Mouse (Mus musculus): ENCODE results near the gene Cab39l.
"Not testable (repeated sequence)": the region's sequence is repeated elsewhere in the genome, so short reads cannot be mapped to it uniquely, and the experiment has no call there.

The Cab39l gene

DNA sequence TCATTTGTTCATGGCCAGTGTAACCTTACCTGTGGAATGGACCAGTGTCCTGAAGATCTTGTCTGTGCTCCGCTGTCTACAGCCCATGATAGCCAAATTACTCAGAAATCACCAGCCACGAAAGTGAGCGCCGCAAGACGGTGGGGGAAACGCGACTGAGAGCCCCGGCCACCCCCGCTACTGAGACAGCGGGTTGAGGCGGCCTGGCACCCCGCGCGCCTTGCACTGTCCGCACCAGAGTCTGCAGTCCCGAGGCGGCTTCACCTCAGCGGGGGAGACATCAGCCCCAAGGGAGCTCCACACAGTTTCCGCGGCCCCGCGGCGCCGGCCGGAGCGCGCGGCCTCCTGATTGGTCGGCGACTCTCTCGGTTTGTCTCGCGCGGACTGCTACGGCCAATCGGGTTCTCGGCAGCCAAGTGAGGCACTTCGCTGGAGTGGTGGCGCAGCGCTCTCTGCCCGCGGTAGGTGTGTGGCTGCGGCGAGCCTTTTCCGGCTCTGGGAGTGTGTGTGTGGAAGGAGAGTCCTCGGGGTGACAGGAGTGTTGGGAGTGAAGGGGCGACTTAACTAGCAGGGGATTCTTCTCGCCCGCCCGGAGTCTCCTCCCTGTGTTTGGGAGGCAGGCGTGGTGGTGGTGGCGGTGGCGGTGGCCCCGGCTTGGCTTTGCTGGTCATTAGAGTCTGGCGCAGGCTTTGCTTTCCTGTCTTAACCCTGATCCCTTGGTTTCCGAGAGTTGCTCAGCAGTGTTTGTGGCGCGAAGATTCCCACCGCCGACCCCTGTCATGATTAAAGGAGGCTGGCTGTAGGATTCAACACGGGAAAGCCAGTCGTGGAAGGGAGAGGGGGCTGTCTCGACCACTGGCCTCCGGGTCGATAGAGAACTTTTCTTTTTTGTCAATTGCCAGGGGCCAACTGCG is at the start of gene Cab39l, which contains the start of gene Setdb2:
Cab39l (plus strand) TSS at position 415 of the 914 bp plus-strand sequence.
Setdb2 (minus strand) TSS at position 327 of the 914 bp plus-strand sequence.
- peak; percentile 94 to 97 for DNase-seq (ENCODE audit: low spot score in 2 of 2)

DNA sequence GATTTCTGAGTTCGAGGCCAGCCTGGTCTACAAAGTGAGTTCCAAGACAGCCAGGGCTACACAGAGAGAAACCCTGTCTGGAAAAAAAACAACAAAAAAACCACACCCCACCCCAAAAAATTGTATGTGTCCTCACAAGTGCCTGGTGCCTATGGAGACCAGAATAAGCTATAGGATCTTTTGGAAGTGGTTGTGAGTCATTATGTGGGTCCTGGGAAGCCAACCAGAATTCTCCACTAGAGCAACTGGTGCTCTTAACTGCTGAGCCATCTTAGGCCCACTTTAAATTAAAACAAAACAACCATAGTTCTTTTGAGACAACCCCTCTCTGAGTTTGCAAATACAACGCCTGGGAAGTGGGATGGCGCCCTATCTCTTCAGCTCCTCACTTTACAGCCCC is 45.5 kb upstream of the Cab39l start, which contains the start of gene Phf11c:
Phf11c (minus strand) TSS at position 101 of the 400 bp plus-strand sequence.
- DNase-seq (ENCODE audit: low spot score in 2 of 2): no peak

DNA sequence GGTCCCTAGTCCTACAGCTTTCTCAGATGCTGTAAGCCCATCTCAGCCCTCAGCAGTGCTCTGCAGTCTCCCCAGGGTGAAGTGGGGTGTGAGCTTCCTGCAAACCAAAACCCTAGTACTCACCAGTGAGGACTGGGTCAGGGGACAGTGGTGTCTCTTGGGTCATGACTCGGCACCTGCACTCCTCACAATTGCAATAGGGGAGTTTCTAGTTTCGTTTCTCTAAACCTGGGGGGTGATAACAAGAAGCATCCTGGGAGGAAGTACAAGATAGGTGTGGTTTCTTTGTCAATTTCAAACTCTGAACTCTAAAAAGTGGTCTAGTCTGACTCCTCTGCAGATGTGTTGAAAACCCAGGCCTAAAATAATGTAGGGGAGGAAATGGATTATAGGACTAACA is 43.8 kb upstream of the Cab39l start:
- peak; percentile 42 to 70 for DNase-seq (ENCODE audit: low spot score in 2 of 2)

DNA sequence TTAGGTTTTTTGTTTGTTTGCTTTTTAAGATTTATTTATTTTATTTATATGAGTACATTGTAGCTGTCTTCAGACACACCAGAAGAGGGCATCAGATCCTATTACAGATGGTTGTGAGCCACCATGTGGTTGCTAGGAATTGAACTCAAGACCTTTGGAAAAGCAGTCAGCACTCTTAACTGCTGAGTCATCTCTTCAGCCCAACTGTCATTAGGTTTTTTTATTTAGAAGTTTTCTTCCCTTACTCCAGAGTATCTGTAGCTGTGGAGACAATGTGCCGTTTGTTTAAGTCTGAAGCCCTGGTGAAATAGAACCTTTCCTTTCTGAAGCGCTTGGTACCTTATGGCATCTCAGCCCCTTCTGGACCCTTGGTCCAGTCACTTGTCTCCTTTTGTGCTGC is 25.8 kb upstream of the Cab39l start:
- DNase-seq (ENCODE audit: low spot score in 2 of 2): not testable (repeated sequence)

DNA sequence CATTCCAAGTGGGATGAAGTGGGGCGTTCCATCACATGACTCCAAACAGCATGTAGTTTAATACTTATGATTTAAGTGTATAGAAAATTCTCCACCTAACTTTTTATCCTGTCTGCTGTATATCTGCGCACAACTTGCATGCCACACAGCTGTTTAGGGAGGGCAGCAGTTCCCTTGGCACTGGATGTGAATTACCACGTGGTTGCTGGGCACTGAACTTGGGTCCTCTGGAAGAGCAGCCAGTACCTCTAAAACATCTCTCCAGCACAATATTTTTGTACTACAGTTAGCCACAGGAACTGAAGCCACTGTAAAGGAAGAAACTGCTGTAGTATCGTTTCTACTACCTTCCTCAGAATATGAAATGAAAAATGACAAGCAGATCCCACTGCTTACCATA is 22.6 kb upstream of the Cab39l start:
- no peak for DNase-seq (ENCODE audit: low spot score in 2 of 2)

DNA sequence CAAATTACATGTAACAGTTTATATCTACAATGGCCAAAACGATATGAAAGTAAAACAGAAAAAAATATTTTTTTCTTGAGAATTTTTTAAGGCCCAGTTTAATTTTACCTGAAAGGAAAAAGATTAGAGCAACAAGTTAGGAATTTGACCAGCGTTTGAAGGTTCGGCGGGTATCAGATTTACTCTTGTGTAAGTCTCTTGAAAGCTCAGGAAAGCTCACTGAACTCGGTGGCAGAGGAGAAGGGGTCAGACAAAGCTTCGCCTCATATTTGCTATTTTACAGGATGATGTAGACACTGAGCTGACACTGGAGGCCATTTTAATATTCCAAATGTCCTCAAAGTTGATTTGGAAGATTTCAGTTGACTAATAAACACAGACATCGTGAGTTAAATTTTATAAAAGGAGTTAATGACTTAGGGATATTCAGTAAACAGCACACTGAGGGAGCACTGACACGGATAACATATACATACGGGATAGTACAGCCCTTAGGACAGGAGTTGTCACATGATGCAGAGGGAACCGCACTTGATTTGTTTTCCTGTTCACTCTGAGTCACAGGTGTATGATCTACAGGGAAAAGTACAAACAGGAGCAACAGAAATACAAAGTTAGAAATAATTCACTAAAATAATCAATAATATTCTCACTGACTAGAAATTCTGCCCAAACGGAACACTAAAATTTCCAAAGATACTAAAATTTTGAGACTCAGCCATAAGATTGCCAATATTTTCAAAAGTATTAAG is 17.7 kb upstream of the Cab39l start:
- no peak for DNase-seq (ENCODE audit: low spot score in 2 of 2)

DNA sequence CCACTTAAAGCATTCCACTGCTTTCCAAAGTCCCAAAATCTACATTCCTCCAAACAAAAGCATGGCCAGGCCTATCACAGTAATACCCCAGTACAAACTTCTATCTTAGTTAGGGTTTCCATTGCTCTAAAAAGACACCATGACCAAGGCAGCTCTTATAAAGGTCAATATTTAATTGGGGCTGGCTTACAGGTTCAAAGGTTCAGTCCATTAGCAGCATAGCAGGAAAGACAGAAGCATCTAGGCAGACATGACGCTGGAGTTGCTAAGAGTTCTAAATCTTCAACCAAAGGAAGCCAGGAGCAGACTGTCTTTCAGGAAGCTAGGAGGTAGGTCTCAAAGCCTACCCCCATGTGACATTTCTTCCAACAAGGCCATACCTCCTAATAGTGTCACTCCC is 10.2 kb upstream of the Cab39l start:
- DNase-seq (ENCODE audit: low spot score in 2 of 2): no peak

DNA sequence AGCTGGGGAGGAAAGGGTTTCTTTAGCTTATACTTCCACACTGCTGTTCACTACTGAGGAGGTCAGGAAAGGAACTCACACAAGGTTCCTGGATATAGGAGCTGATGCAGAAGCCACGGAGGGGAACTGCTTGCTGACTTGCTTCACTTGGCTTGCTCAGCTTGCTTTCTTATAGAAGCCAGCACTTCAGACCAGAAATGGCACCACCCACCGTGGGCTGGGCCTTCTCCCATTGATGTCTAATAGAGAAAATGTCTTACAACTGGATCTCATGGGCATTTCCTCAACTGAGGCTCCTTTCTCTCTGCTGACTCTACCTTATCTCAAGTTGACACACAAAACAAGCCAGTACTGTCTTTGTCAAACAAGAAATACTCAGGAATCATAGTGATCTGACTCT is 6.9 kb upstream of the Cab39l start:
- no peak for DNase-seq (ENCODE audit: low spot score in 2 of 2)

DNA sequence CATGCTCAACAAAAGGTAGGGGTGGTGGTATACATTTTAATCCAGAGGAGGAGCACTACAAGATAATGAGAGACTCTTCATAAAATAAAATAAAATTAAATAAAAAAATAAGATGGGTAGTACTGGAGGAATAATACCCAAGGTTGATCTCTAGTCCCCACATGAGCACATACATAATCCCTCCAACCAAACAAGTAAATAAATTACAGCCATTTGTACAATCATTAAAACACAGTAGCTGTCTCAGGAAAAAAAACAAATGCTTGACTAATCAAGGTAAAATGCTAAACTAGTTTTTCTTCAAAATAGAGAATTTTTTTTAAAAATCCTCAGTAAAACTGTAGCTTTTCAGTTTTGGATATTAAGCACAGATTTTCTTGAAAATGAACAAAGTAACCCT is 5.6 kb upstream of the Cab39l start:
- no peak for DNase-seq (ENCODE audit: low spot score in 2 of 2)

DNA sequence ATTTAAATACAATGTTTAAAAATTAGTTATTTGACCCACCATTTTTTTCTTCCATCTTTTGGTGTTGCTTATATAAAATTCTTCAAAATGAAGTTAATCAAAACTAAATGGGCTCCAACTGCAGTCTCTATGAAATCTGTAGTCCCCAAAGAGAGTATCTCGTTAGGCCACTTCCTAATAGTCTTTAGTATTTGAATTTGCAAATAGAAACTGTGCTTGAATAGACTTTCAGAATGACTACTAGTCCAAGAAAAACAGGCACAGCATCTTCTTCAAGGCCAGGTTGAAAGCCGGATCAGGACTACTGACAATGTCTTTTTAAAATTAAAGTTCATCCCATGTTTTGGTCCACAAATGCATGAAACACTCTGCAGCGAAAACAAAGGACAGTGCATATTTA is 3.4 kb upstream of the Cab39l start:
- DNase-seq (ENCODE audit: low spot score in 2 of 2): no peak

DNA sequence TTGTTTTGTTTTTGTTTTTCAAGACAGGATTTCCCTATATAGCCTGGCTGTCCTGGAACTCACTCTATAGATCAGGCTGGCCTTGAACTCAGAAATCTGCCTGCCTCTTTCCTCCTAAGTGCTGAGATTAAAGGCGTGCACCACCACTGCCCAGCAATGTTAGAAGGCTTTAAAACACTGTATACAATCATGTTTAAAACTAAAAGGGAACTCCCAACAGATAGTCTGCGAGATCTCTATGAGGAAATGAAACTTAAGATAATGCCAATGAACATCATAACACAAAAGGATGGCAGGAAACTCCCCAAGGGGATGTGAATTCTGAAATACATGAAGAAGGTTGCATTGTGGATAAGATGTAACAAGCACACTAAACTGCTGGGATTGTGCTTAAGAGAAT is 2.3 kb upstream of the Cab39l start:
- DNase-seq (ENCODE audit: low spot score in 2 of 2): no peak

DNA sequence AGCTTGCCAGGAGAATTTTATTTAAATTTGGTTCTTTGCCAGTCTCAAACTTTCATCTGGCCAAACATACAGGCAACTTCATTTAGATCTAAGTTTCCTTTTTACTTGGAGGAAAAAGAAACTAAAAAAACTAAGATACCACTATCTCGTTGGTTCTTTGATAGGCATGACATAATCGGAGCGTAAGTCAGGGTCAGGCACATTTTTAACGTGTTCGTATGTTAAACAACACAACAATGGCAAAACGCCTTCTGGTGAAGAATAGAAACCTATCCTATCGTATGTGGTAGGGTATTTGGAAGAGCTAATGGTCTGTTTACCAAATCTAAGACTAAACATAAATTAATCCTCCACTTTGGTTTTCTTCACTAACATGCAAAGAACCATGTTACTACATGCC is 733 bp upstream of the Cab39l start:
- no peak for DNase-seq (ENCODE audit: low spot score in 2 of 2)

DNA sequence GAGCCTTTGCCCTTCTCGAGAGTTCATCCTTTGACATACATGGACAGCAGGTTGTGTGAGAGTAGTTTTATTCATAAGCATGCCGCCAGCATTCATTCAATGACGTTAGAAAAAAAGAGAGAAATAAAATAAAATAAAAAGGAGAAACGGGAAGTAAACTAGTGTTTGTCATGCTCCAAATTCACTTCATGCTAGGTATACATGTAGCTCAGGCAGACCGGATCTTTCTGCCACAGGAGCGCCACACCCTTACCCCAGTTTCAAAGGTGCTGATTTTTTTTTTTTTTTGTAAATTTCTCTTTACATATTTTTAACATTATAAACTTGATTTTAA is 667 bp downstream of the Cab39l start:
- no peak for DNase-seq (ENCODE audit: low spot score in 2 of 2)

DNA sequence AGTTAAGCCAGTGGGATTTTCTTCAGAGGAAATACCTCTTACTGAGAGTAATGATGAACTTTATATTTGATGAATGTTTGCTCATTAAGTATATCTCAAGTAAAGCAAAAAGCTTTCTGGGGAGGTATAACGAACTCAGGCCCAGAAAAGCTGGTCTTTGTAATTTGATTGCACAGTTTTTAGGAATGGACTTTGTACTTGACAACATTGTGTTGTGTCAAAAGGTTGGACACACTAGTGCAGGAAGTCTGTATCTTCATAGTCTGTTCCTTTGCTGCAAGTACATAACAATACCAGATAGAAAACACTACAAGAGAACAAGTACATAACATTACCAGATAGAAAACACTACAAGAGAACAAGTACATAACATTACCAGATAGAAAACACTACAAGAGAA is 4.6 kb downstream of the Cab39l start:
- DNase-seq (ENCODE audit: low spot score in 2 of 2): no peak

DNA sequence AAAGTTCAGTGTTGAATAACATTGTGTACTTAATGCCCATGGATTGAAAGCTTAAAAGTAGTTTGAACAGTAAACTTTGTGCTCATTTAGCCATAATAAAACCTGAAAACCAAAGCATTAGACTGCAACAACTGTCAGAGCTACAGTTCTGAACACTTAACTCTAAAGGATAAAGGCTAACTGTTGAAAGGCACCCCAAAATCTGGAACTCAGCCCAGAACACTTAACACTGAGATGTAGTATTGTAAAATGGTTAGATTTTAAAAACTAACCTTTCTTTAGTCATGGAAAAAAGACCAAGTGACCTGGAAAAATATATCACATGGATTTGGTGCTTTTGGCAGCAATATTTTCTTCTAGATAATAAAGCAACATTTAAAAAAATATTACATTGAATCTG is 7.2 kb downstream of the Cab39l start:
- DNase-seq (ENCODE audit: low spot score in 2 of 2): no peak

DNA sequence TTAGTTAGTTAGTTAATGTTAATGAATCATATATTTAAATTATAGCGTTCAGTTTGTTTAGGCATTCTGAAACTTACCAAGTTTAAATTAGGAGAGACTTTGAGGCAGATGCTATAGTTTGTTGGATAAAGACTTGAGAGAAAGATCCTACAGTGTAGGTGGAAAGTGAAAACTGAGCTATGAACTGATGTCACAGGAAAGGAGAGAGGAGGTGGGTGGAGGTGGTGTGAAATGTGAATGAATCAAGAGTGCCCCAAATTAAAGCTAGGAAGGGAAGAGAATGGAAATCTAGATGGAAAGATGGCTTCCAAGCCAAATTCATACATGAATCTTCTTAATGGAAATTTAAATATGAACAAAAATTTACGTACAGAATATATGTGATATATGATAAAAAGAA is 25.7 kb downstream of the Cab39l start:
- no peak for DNase-seq (ENCODE audit: low spot score in 2 of 2)

DNA sequence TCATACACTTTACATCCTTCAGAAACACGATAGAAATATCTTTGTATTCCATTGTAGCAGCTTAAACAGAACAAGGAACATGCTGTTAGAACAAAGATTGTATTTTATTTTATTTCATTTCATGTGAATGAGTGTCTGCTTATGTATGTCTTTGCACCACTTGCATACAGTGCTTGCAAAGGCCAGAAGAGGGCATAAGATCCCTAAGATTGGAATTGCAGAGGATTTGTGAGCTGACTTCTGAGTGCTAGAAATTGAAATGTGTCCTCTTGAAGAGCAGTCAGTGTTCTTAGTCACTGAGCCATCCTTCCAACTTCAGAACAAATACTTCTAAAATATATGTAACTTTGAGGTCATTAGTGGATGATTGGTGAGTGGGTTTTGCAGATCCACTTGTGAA is 27.0 kb downstream of the Cab39l start:
- no peak for DNase-seq (ENCODE audit: low spot score in 2 of 2)

DNA sequence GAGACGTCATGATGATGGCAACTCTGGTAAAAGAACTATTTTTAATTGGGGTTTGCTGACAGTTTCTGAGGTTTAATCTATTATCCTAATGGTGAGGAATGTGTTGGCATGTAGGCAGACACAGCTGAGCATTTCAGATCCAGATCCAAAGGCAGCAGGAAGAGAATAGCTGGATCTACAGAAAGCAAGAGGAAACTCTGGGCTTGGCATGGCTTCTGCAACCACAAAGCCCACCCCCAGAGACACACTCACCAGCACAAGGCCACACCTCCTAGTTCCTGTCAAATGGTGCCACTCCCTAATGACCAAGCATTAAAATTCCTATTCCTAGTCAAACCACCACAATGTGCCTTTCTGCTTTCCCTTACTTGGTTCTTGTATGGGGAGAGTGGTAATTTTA is 30.0 kb downstream of the Cab39l start:
- no peak for DNase-seq (ENCODE audit: low spot score in 2 of 2)

DNA sequence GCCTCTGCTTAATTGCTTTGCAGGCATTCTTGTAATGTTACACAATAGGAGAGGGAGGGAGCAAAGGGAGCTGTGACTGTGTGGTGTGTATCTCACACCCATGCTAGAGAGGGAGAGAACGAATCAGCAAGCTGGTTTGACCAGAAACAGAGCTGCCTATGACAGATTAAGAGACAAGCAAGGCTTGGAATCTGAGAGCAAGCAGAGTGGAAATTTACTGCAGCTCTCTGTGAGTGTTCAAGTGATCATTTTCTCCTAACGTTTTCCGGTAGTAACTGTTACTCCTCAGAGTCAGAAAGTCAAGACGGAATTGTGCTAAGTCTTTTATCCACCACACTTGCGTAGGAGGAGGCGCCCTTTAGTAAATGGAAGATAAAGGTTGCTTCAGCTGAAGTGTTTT is 37.9 kb downstream of the Cab39l start:
- no peak for DNase-seq (ENCODE audit: low spot score in 2 of 2)

DNA sequence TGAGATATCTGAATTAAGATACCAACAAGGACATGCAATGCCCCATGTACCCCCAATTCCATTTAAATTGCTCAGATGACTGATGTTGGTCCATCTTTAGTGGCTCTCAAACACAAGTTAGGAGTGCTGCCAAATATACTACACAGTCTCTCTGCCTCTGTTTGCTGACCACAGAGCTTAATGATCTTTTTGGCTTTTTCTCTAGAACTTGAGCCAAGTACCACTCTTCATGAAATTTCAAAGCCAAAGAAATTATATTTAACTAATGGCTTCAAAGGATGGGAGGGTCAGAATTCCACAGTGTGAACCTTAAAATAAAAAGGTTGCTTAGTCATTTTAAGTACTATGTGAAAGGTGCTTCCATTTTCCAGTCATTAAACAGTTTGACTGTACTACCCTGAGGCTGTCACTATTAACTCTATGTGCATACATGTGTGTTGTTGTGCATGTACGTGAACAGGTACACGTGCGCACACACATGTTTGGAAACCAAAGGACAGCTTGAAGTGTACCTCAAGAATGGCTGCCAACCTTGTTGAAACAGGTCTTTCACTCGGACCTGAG is 44.6 kb downstream of the Cab39l start:
- no peak for DNase-seq (ENCODE audit: low spot score in 2 of 2)

DNA sequence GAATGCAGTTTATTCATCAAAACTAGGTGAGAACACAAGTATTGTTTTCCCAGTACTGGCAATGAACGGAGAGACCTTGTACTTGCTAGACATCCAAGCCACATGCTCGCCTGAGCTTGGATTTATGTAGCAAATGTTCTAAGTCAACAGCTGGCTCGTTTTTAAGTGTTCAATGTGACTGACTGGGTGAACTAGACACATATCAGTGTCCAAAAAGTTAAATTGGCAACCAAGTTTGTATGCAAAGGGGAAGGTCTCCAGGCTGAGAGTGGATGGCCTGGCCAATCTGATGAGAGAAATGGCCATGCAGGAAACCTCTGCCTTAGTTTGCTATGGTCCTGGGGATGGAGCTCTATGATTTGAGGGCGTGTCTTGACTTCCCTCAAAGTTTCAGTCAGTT is 51.6 kb downstream of the Cab39l start:
- no peak for DNase-seq (ENCODE audit: low spot score in 2 of 2)

DNA sequence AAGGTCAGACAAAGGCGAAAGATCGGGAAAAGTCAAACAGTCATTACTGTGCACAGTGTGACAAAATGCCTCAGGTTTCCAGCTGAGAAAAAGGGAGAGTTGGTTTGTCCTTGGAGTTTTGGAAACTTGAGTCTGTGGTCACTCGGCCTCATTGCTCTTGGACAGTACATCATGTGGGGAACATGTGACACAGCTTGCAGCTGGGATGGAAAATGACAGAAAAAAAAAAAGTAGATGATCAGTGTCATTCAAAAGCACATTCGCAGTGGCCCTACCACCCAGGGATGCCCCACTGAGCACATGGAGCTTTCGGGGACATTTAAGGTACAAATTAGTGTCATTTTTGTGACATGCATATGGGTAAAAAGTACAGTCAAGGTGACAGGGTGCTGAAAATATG is 57.2 kb downstream of the Cab39l start:
- DNase-seq (ENCODE audit: low spot score in 2 of 2): no peak

DNA sequence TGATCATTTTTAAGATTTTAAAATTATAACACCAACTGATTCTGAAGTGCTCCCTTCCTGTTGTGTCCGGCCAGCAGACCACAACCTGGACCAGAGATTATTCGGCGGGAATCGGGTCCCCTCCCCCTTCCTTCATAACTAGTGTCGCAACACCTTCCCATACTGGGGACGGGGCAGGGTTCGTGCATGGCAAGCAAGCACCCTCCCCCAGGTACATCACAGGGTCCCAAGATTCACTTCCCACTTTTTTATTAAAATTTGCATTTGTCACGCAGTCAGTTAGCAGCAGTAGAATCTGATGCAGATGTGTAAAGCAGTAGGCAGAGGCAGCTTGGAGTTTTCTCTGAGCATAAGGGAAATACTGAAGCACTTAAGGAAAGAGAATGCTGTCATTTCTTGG is 64.1 kb downstream of the Cab39l start:
- no peak for DNase-seq (ENCODE audit: low spot score in 2 of 2)

All from spleen, postnatal 4 days (tissue).